Mouse (Mus musculus) megakaryocyte, embryonic 14.5 days (primary cell): ENCODE results near the gene Sds.

Source experiments
- FLI1 ChIP-seq: IDR thresholded peaks from 2 replicates; pipeline ENCODE4 v1.6.1; 2012; ENCODE audit warnings: low read length, inconsistent platforms, mixed read lengths
- GATA1 ChIP-seq: IDR thresholded peaks from 3 replicates; pipeline ENCODE4 v1.6.1; 2012; ENCODE audit warnings: mixed read lengths, low read length, inconsistent platforms, borderline replicate concordance

GRCm38 (mm10) chr5:120499202-120499601, 22.9 kb downstream of the Sds start:
- TF ChIP-seq GATA1: no peak
- no peak for TF ChIP-seq FLI1
